Mouse (Mus musculus) E14TG2a.4 (cell line): ENCODE data around the gene Gpc6.

Experiments used
- CTCF ChIP-seq: conservative IDR thresholded peaks from 2 replicates; pipeline ENCODE4 v1.5.1; 2014; ENCODE audit warnings: low read length
- NANOG ChIP-seq: IDR thresholded peaks from 2 replicates; pipeline ENCODE4 v1.6.1; 2014; ENCODE audit warnings: borderline replicate concordance, low read length, mixed read lengths
- POU5F1 ChIP-seq: IDR thresholded peaks from 2 replicates; pipeline ENCODE4 v1.6.1; 2014; ENCODE audit warnings: low read length, borderline replicate concordance

GRCm38 (mm10) chr14:116981711-116982110 lies 56.6 kb downstream of the Gpc6 start:
- TF ChIP-seq CTCF, result no peak
- no peak for TF ChIP-seq POU5F1
- TF ChIP-seq NANOG, result no peak
